Mouse (Mus musculus) neutrophil, adult 5-6 weeks (primary cell): Measurements from ENCODE around the gene Usp42. TPM values are rescaled to one million over a fixed set of nuclear protein-coding genes. Genes with fewer than 3 reads are reported as not detected.

Experiments
- ATAC-seq: fragments of 151-379, 151-347 bp; 2 replicates; pipeline ENCODE4 v1.8.0; 2017; ENCODE audit warnings: mild to moderate bottlenecking, moderate TSS enrichment; ENCODE audit not compliant: insufficient number of reproducible peaks, poor library complexity, low FRiP score, severe bottlenecking; ENCODE audit errors: extremely low read depth
- total RNA-seq: library from RNA; stranded (forward); fragments of 200-1000 nt; gene quantifications from 2 replicates; pipeline ENCODE4 v1.2.3, GENCODE M21; 2017

The Usp42 gene
- total RNA-seq, 1 experiment from 2014 or later, result 27.4 TPM

- no peak for ATAC-seq
Measured at GRCm38 (mm10) chr5:143696323-143696722, 35.8 kb downstream of the Usp42 start.

GRCm38 (mm10) chr5:143690926-143691325 lies 41.2 kb downstream of the Usp42 start:
- no peak for ATAC-seq

- no peak for ATAC-seq
Measured at GRCm38 (mm10) chr5:143690392-143690791, 41.7 kb downstream of the Usp42 start.

GRCm38 (mm10) chr5:143687589-143687988 lies 44.5 kb downstream of the Usp42 start:
- no peak for ATAC-seq

- ATAC-seq, result no peak
Measured at GRCm38 (mm10) chr5:143686456-143686855, 45.6 kb downstream of the Usp42 start.

- no peak for ATAC-seq
Measured at GRCm38 (mm10) chr5:143684911-143685390, 47.1 kb downstream of the Usp42 start.

GRCm38 (mm10) chr5:143683696-143684095 lies 48.4 kb downstream of the Usp42 start:
- no peak for ATAC-seq

GRCm38 (mm10) chr5:143679654-143680053 lies 52.4 kb downstream of the Usp42 start:
- no peak for ATAC-seq

GRCm38 (mm10) chr5:143678634-143679271 lies 53.3 kb downstream of the Usp42 start:
- ATAC-seq, result no peak

- no peak for ATAC-seq
Measured at GRCm38 (mm10) chr5:143677363-143677762, 54.7 kb downstream of the Usp42 start.

- ATAC-seq, result no peak
Measured at GRCm38 (mm10) chr5:143676218-143676985, 55.7 kb downstream of the Usp42 start.

- no peak for ATAC-seq
Measured at GRCm38 (mm10) chr5:143674576-143674975, 57.5 kb downstream of the Usp42 start.

- 0 out of 2 replicates have a peak, but pooled peaks have one; percentile 13 for ATAC-seq
Measured at GRCm38 (mm10) chr5:143670740-143671415, 61.2 kb downstream of the Usp42 start.

- no peak for ATAC-seq
Measured at GRCm38 (mm10) chr5:143669839-143670238, 62.2 kb downstream of the Usp42 start.

GRCm38 (mm10) chr5:143669393-143669792 lies 62.7 kb downstream of the Usp42 start:
- no peak for ATAC-seq

GRCm38 (mm10) chr5:143668884-143669283 lies 63.2 kb downstream of the Usp42 start:
- no peak for ATAC-seq

GRCm38 (mm10) chr5:143666015-143666414 lies 66.1 kb downstream of the Usp42 start:
- no peak for ATAC-seq

GRCm38 (mm10) chr5:143665561-143665960 lies 66.5 kb downstream of the Usp42 start:
- ATAC-seq, result no peak

- no peak for ATAC-seq
Measured at GRCm38 (mm10) chr5:143663074-143663687, 68.9 kb downstream of the Usp42 start.
